Mouse (Mus musculus) kidney, adult 2 months (tissue): ENCODE data around the gene Smarca2.

Source experiments
- CTCF ChIP-seq: fragments of 200-500 bp; conservative IDR thresholded peaks from 2 replicates; pipeline ENCODE4 v1.5.1; 2011; ENCODE audit warnings: low read depth, mild to moderate bottlenecking, control low read depth, low read length, moderate library complexity, mixed read lengths; ENCODE audit not compliant: insufficient read depth, insufficient read length
- POLR2A ChIP-seq: fragments of 200-500 bp; IDR thresholded peaks from one replicate; pipeline ENCODE4 v1.6.1; 2011; ENCODE audit warnings: low read depth, low read length, control low read depth

DNA sequence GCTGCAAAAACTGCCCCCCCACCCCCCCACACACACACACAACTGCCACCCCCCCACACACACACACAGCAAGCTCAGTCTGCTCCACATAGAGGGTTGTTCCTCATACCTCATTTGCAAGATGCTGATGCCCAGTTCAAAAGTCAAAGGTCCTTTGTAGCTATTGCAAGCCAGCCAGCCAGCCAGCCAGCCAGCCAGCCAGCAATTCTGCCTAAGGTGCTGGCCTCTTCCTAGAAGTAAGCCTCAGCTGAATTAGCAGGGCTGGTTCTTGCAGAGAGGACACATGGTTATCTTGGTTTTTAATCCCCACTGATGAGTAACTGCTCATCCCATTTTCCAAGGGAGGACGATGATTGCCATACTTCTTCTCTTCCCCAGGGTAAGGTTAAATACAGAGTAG is 24.8 kb upstream of the Smarca2 start:
- TF ChIP-seq CTCF (no peak), POLR2A (no peak)
